Mouse (Mus musculus) skeletal muscle tissue, postnatal 0 days (tissue): ENCODE measurements around the gene Nrp1. TPM values are rescaled to one million over a fixed set of nuclear protein-coding genes. Genes with fewer than 3 reads are reported as not detected.

ENCODE experiments used
- microRNA counts: library from miRNA; unstranded; fragments of <30 nt; microRNA quantifications from one replicate; lab custom pipeline; 2015
- microRNA-seq, 2 experiments: library from miRNA; unstranded; fragments of <30 nt; microRNA quantifications; one replicate each; pipeline ENCODE4; 2016
- polyA plus RNA-seq: library from polyadenylated mRNA; unstranded; fragments of >200 nt; fragmentation: Nextera tagmentation; extraction: Ambion mirVana; gene quantifications from 2 replicates; pipeline ENCODE4 v1.2.1, GENCODE M21; 2015

Nrp1 gene
- 47.9 and 49.5 TPM in 2 replicates for polyA plus RNA-seq

DNA sequence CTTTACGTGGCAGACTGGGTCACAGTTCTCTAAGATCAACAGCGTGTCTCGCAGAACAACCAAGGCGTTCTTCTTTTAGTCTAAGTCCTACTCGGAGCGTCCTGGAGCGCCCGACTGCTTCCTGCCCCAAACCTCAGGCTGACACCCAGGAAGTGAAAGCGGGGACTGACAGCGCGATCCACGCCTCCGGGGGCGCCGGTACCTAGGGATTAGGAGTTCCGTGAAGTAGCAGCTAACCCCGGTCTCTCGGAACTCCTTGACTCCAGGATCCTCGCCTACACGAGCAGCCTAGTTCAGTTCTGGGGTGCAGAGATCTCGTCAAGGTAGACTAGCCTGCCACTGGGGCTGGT is at the start of gene Nrp1:
Gene Nrp1 (plus strand): TSS at position 199 of the 350 bp plus-strand sequence.

MicroRNAs encoded within 50 kb of the gene (microRNA counts, 519-probe panel; counts per million panel counts)
- 296 counts per million, percentile 58 among the panel's probes with 10 or more counts for microRNA mmu-miR-1903 (lab: Ali Mortazavi, UCI)

Small RNAs within 50 kb of the gene (microRNA-seq; reads per million reads assigned to microRNA genes)
- 0 reads per million in 2 experiments for gene Mir1903
